Mouse (Mus musculus) lung, postnatal 25 days (tissue): Measurements from ENCODE around the gene 4933428G20Rik.

ENCODE experiments used
- DNase-seq: peaks from one replicate; pipeline ENCODE4 v3.0.0; 2022; ENCODE audit warnings: low spot score

Gene 4933428G20Rik

DNA sequence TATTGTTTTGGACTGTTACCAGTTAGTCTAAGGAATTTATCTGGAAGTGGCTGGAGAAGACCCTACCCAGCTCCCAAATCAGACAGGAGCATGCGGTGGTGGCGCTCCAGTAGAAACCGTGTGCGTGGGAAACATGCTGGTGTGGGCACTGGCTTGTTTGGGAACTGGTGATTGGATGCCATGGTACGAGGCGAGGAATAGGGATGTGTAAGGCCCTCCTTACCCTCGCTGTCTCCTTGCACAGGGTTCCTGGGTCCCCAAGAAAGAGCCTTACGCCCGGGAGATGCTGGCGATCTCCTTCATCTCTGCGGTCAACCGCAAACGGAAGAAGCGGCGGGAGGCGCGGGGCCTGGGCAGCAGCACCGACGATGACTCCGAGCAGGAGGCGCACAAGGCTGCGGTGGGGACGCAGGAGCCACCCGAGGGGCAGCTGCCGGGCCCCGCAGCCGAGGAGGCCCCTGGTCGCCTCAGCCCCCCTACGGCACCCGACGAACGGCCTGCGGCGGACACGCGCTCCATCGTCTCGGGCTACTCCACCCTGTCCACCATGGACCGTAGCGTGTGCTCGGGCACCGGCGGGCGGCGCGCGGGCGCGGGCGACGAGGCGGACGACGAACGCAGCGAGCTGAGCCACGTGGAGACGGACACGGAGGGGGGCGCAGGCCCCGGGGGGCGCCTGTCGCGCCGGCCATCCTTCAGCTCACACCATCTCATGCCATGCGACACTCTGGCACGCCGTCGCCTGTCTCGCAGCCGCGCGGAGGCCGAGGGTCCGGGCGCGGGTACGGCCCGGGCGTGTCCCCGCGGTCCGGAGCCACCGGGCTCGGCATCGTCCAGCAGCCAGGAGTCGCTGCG, at the start of gene 4933428G20Rik:
TSS of gene 4933428G20Rik (minus strand) at position 476 of the 855 bp plus-strand sequence.
- DNase-seq = no peak

DNA sequence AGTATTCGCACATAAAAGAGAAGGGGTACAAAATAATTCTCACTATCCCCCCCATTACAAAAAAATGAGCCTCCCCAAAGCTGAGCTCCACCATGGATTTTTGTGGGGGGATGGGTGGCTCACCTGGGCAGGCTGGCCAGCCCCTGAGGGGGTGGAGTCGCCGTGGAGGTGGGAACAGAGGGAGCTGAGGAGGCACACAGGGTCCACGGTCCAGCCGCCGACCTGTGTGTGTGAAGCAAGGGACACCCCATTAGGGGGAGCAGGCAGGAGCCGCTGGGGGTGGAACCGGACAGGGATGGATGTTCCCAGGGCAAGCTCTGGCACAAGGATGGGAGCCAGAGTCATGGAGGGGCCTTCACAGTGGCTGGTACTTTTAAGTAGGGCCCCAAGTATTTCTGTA, 48.6 kb upstream of the 4933428G20Rik start:
- DNase-seq = no peak

DNA sequence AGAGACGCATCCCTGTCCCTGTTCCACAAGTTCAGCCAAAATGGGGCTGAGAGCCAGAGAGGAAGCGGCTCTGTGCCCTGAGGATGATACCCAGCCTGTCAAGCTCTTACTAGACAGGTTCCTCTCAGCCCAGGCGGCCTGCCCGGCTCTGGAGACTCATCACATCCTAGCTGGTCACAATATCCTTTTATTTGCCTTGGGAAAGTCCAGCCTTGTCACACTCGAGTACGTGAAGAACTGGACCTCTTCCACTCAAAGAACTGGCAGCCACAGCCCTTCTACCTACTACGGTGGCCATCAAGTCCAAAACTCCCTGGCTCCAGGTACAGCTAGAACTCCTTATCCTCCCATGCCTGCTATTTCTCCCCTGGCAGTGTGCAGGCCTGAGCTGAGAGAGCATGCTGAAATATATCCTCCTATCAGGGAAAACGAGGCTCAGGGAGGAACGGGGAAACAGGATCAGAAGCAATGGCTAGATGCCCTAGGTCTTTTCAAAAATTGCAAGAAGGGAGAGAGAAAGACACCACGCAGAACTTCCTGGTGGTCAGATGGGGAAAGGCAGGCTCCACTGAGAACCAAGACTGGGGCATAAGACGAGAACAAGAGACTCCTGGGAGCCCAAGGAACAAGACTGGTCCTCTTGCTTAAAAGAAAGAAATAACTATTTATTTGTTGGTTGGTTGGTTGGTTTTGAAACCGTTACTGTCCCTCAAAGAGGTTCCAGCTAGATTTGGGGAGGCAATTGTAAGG, 48.0 kb upstream of the 4933428G20Rik start:
- DNase-seq = no peak

DNA sequence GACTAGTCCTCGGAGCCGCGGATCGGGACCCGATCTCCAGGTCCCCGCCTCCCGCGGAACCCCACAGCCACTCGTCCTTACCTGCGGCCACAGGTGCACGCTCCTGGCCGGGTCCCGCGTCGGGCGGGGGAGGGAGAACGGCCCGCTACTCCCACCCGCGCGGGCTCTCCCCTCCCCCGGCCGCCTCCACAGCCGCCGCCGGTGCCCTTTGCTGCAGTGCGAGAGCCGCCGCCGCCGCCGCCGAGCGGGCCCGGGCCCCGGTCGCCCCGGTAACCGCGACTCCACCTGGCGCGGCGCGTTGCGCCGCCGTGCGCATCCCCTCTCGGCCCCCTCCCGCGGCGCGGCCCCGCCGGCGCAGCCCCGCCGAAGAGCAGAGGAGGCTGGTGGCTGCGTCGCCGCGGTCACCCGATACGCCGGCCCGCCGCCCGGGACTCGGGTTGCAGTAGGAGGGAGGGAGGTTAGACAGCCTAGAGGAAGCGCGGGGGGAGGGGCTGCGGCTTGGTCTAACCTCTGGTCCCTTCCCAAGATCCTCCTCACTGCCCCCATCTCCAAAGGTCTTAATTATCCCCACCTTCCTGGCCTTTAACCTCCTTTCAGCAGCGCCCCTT, 46.8 kb upstream of the 4933428G20Rik start:
- no peak for DNase-seq

DNA sequence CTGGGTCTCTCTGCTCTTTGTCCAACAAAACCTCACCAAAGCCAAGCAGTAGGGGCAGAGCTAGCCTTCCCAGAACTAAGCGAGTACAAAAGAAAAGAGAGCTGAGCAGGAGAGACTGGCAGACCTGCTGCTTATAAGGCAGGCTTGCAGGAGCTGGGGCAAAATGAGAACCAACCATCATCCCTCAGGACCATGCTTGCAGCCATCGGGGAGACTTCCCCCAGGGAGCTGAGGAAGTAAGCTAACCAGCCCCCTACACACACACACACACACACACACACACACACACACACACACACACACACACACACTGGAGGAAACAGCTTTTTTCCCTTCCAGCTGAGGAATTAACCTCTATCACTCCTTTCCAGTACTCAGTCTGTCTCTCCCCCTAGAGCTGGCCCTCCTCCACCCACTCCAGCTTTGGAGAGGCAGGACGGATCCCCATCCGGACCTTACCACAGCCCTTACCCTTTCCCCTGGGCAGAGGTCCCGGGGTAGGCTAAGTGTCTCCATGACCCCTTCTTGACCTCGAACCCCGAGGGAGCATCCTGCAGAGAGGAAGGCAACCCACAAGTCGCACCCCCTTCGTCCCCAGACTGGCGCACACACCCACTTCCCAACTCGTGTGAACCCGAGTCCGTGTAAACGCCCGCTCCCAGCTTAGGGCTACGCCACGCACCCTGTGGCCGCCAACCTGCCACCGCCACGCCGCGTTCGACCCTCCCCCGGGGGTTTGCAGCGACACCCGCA, 45.8 kb upstream of the 4933428G20Rik start:
- no peak for DNase-seq

DNA sequence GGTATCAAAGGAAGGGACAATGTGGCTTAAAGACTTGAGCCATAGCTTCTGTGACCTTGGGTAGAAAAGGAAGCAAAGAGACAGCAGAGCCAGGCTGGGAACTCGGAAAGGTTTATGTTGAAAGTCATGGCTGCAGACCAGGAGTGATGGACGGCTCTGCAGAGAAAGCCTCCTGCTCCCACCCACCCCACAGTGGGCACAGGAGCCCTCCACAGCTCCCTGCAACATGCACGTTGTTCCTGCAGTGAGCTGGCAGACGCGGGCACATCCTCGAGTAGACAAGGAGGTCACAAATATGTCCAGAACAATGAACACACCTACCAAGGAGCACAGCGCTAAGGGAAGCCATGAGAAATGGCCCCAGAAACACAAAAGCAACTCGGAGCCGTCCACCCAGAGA, 43.7 kb upstream of the 4933428G20Rik start:
- no peak for DNase-seq

DNA sequence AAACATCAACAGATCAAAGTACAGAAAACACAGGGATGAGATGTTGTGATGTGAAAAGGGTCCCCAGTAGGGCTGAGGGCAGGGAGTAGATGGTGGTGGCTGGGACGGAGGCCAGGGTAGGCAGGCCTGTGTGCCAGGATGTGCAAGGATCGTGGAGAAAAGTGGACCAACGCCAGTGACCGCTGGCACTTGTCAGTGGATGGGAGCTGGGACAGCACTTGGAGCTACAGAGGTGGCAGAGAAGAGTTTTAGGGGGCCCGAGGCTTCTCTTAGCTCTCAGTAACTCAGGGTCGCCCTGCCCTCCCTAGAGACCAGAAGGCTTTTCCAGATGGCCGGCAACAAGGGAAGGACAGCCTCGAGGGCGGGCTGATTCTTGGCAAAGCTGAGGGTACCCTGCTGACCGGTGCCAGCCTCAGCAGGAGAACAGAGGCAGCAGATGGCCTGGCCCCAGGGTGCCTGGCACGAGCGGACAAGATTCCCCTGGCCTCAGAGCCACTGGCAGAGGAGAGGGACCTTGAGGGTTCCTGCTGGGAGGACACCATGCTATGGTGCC, 43.1 kb upstream of the 4933428G20Rik start:
- DNase-seq = no peak

DNA sequence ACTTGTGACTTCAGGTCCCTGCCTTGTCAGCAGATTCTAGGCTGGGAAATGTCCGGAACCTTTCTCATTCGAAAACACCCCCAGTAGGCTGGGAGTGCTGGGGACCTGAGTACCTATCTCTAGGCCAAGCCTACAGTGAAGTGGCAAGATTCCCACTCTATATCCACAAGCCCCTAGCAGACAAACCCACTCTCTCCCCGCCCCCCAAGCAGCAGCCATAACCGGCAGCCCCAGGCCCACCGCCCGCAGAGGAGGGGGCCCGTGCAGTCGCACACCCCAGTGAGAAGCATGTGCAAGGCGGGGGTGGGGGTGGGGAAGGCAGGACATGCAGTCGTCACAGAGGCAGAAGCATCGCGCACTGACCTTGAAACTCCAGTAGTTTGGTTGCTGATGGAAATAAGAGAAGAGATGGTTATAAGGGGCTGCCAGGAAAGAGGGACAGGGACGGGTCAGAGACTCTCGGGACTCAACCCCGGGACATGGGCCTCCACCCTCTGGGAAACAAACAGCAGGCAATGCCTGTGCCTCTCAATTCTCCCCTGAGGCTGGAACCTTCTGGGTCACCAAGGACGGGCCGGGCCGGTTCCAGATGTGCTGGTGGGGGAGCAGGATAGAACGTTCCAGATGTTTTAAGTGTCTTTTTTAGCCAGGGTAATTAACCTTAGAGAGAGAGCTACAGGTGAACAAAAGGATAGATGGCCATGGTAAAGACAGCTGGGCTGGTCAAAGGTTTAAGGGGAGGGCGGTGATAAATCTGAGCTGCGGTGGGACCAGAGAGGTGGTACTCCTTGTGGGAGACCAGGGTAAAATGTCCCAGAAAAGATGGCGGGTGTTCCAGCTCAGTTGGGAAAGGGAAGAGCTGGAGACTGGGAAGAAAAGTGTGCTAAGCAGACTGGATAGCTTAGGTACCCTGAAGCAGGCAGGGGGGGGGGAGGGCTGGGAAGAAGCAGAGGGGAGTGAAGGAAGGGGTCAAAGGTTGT, 42.3 kb upstream of the 4933428G20Rik start:
- no peak for DNase-seq

DNA sequence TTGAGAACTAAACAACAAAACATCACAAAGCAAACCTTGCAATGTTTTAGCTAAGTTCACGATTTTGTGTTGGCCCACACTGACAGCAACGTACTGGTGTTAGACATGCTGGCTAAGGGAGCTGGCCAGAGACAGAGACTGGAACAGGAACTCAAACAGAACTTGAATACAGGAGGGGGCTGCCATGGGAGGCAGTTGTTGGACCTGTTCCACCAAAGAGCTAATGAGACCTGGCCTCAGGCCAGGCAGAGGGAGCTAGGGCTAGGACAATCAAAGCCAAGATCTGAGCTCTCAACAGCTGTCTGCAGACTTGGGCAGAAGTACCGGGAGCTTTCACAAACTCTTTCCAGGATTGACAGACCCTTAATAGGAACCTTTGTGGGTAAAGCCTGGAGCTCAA, 40.5 kb upstream of the 4933428G20Rik start:
- no peak for DNase-seq

DNA sequence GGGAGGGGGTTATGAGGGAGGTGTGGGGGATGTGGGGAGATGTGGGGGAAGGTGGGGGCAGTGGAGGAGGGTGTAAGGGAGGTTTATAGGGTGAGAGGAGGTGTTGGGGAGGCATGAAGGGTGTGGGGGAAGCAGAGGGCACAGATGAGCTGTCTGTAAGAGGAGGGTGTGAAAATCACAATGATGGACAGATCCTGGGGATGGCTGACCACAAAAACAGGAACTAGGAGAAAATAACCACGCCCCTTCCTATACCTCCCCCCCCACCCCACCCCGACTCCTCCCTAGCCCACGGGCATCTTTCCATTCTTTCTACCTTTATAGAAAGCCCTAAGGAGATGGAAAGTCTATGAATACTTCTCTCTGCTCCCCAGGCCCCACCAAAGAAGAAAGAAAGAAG, 40.0 kb upstream of the 4933428G20Rik start:
- DNase-seq = no peak

DNA sequence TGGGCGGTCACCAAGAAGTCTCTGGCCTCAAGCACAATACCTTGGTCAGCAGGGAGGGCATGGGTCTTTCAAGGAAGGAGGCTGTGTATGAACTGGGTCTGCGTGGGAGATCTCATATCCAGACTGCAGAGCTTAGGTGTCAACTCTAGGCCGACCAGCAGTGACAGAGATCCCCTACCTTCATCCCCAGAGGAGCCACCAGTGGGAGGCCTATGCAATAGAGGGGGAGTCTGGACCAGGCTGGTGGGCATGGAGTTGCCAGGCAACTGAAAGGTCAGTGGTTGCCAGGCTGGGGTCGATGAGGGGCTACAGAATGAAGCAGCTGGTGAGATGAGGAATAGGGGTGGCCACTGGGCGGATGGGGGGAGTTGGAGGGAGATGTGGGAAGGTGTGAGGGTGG, 39.5 kb upstream of the 4933428G20Rik start:
- no peak for DNase-seq

DNA sequence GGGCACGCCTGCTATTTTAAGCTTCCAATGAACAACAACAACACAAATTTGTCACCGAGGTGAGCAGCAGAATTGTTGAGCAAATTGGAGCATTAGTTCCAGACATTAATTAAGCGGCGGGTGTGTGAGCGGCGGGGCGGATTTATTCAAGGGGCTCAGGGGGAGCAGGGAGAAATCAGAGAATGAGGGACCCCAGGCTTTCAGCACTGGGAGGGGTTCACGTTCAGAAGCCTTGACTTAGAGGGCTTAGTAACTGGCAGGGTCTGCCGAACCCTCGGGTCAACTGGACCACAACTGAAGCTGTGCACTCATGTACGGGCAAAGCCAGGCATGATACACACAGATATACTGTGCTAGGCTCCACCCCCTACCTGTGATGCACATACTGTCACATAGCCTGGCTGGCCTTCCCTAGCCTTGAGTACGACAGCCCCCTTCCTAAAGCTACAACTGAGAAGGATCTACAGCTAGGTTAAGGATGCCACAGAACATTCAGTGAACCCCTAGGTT, 37.5 kb upstream of the 4933428G20Rik start:
- no peak for DNase-seq

DNA sequence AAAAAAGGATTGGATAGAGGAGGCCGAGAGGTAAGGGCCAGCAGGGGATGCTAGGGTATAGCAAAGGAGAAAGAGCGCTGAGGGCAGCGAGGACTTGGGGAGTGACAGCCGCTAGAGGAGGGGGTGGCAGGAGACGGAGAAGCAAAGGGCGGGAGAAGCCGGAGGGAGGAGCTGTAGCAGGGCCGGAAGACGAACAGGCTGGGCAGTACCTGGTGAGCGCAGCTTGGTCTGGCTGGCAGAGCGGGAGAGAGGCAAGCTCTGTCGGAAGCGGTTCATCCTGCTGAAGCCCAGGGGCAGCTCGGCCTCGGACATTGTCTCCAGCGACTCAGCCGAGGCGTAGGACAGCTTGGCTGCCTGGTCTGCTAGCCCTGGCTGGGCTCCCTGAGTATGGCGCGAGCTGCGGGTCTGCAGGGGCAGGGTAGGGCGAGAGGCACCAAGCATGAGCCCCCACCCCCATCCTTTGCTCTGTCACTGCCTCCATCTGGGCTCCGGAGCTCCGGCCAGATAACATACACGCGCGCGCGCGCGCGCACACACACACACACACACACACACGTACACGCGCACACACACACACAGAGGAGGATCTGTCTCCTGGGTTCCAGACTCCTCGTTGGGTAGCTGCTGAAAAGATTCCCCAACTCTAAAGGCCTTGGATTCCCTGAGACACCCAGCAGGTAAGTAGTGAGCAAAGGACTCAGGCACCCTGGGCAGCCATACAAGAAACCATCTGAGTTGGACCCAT, 36.9 kb upstream of the 4933428G20Rik start:
- DNase-seq = no peak

DNA sequence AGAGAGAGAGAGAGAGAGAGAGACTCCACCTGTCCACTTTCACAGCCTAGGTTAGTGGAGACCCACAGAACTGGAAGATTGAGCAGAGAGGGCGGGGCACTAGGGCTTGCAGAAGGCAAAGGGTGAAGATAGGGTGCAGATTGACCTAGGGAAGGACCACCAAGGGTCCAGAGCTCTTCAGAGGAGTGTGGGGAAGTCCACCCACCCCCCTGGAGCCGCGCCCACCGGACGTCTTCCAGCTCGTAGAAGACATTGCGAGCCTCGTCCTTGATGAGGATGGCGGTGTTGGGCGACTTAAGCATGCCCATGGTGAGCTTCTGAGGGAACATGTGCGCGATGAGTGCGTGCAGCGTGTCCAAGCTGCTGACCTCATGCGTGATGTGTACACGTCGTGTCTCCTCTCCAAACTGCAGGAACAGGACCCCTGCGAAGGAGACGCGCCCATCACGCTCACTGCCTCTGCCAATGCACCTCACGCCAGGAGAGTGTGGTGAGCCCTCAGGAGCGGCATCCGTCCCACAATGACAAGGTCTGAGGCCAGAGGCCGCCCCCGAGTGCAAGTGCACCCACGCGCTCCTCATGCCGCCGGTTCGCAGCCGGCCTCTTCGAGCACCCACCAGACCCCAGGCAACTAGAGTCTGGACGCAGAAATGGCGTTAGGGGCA, 36.1 kb upstream of the 4933428G20Rik start:
- no peak for DNase-seq

DNA sequence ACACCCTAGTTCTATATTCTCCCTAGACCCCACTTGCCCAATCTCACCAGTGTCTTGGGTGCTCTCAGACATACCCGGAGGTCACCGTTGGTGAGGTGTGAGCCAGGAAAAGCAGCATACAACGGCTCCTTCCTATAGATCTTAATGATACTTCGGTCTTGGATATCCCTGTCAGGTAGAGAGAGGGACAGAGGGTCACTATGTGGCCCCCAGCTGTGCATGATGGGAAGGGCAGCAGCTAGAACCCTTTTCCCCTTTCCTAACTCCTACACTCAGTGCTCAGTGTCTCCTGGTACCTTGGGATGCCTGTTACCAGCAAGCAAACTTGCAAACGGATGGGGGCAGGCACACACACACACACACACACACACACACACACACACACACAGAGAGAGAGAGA, 35.5 kb upstream of the 4933428G20Rik start:
- DNase-seq = no peak

DNA sequence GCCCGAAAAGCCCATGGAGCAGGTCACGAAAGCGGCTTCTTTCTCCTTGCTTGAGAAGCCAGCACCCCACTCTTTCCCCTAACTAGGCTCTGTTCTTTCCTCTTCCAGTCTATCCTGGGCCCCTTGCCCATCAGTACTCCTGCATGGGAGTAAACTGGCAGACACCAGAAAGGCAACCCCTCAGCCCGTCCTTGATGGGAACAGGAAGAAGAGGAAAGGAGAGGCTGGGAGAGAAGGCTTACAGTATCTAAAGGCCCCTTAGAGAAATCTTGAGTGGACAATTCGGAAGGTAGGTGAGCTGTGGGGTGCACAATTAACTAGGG, 35.1 kb upstream of the 4933428G20Rik start:
- no peak for DNase-seq

DNA sequence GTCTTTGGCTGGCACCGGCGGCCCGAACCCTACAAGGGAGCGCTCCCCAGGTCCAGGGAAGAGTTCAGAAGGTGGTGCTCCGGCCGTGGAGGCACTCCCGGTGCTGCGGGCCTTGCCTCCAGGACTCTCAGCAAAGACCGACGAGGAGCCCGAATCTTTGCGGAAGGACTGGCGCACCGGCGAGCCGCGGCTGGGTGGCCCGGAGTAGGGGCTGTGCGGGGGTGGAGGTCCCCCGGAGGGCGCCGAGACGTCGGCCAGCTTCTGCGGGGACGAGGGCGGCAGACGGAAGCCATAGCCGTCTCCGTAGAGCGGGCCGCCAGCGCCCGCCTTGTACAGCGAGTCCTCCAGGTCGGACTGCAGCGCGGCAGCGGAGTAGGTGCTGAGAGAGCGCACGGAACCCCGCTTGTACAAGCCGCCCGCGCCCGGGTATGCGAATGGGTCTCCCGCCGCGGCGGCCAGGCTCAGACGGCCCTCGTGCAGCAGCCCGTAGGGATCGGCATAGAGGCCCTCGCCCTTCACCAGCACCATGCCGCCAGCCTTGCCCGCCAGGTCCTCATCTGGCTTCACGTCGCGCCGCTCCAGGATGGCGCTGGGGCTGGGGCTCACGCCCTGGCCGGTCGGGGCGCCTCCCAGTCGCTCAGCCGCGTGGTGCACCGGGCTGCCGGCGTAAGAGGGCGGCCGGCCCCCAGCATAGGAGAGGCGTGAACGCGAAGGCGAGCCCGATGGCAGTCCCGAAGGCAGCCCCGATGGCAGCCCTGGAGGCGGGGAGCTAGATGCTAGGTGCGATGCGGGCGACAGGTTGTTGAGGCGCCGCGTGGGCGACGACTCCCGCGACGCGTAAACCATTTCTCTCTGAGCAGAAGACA, 34.5 kb upstream of the 4933428G20Rik start:
- DNase-seq = no peak

DNA sequence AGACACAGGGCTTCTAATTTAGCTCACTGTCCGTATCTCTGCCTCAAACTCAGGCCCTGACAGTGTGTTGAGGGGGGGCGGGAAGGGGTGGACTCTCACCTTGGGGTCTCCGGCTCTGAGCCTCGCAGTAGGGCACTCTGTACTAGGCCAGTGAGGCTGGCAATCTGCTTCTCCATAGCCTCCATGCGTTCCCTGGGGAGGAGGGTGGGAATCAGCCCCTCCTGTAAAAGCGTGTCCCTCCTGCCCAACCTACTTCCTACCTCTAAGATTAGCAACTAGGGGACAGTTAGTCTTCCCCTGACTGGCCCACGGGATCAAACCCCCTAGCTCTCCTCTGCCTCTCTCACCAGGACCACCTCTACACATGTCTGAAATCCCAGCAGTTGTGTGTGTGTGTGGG, 33.5 kb upstream of the 4933428G20Rik start:
- no peak for DNase-seq
